Mouse (Mus musculus): ENCODE data around the gene Phldb2. TPM values are rescaled to one million over a fixed set of nuclear protein-coding genes. Genes with fewer than 3 reads are reported as not detected.
A peak's percentile ranks its signal among the peaks of the same experiment; 100 is the strongest.

Gene Phldb2
- polyA plus RNA-seq, 1 experiment from 2014 or later = 7.2 TPM

- H3K4me1 ChIP-seq (replicated peaks) = 0 out of 2 replicates have a peak, but pooled peaks cover 3% of the 10 kb centered on the region
- no peaks in the 10 kb centered on the region for H3K36me3 ChIP-seq
- H3K4me2 ChIP-seq = no peak overlapping the region
- ATAC-seq (ENCODE audit: low FRiP score, low read depth) = no peak
- H3K9ac ChIP-seq = no peak overlapping the region
- H3K27ac ChIP-seq (replicated peaks) = no peak overlapping the region
- H3K4me3 ChIP-seq = no peak overlapping the region
- no peaks in the 10 kb centered on the region for H3K27me3 ChIP-seq
- H3K9me3 ChIP-seq = no peaks in the 10 kb centered on the region
- 42% methylated on average over 4 of the region's 4 CpGs for WGBS
Measured at GRCm38 (mm10) chr16:45767434-45767833, 186.0 kb downstream of the Phldb2 start.

GRCm38 (mm10) chr16:45765801-45766494 is 187.4 kb downstream of the Phldb2 start:
- Histone ChIP-seq H3K36me3 (no peaks in the 10 kb centered on the region), H3K9me3 (no peaks in the 10 kb centered on the region), H3K9ac (no peak overlapping the region), H3K4me2 (no peak overlapping the region), H3K4me1 (replicated peaks) (0 out of 2 replicates have a peak, but pooled peaks cover 3% of the 10 kb centered on the region), H3K27me3 (no peaks in the 10 kb centered on the region), H3K27ac (replicated peaks) (no peak overlapping the region), H3K4me3 (no peak overlapping the region)
- ATAC-seq (ENCODE audit: low FRiP score, low read depth) = no peak
- WGBS = 89% methylated on average over 7 of the region's 7 CpGs

GRCm38 (mm10) chr16:45765102-45765501 is 188.3 kb downstream of the Phldb2 start:
- Histone ChIP-seq H3K4me2 (no peak overlapping the region), H3K9ac (no peak overlapping the region), H3K27me3 (no peaks in the 10 kb centered on the region), H3K27ac (replicated peaks) (no peak overlapping the region), H3K36me3 (no peaks in the 10 kb centered on the region), H3K9me3 (no peaks in the 10 kb centered on the region), H3K4me3 (no peak overlapping the region), H3K4me1 (replicated peaks) (0 out of 2 replicates have a peak, but pooled peaks cover 3% of the 10 kb centered on the region)
- 95% methylated on average over 3 of the region's 3 CpGs for WGBS
- ATAC-seq (ENCODE audit: low FRiP score, low read depth) = no peak

- Histone ChIP-seq H3K4me3 (no peak overlapping the region), H3K36me3 (no peaks in the 10 kb centered on the region), H3K4me1 (replicated peaks) (0 out of 2 replicates have a peak, but pooled peaks cover 3% of the 10 kb centered on the region), H3K9ac (no peak overlapping the region), H3K27me3 (no peaks in the 10 kb centered on the region), H3K27ac (replicated peaks) (no peak overlapping the region), H3K9me3 (no peaks in the 10 kb centered on the region), H3K4me2 (no peak overlapping the region)
- 81% methylated on average over 13 of the region's 13 CpGs for WGBS
- ATAC-seq (ENCODE audit: low FRiP score, low read depth) = no peak
Measured at GRCm38 (mm10) chr16:45762859-45763505, 190.4 kb downstream of the Phldb2 start.

- Histone ChIP-seq H3K27ac (replicated peaks) (no peak overlapping the region), H3K4me2 (no peak overlapping the region), H3K4me3 (no peak overlapping the region), H3K9ac (no peak overlapping the region), H3K4me1 (replicated peaks) (no peaks in the 10 kb centered on the region), H3K27me3 (no peaks in the 10 kb centered on the region), H3K9me3 (no peaks in the 10 kb centered on the region), H3K36me3 (no peaks in the 10 kb centered on the region)
- 90% methylated on average over 1 of the region's 1 CpGs for WGBS
- ATAC-seq (ENCODE audit: low FRiP score, low read depth) = no peak
Measured at GRCm38 (mm10) chr16:45761425-45761824, 192.0 kb downstream of the Phldb2 start.

- Histone ChIP-seq H3K27me3 (no peaks in the 10 kb centered on the region), H3K4me2 (no peak overlapping the region), H3K36me3 (no peaks in the 10 kb centered on the region), H3K27ac (replicated peaks) (no peak overlapping the region), H3K4me1 (replicated peaks) (no peaks in the 10 kb centered on the region), H3K4me3 (no peak overlapping the region), H3K9ac (no peak overlapping the region), H3K9me3 (no peaks in the 10 kb centered on the region)
- WGBS = 85% methylated on average over 9 of the region's 9 CpGs
- no peak for ATAC-seq (ENCODE audit: low FRiP score, low read depth)
Measured at GRCm38 (mm10) chr16:45758726-45759269, 194.6 kb downstream of the Phldb2 start.

GRCm38 (mm10) chr16:45757421-45758078 is 195.8 kb downstream of the Phldb2 start:
- 0 out of 2 replicates have a peak overlapping the region, but pooled peaks have one; percentile 34 for H3K27ac ChIP-seq (replicated peaks)
- H3K36me3 ChIP-seq = no peaks in the 10 kb centered on the region

GRCm38 (mm10) chr16:45756855-45757254 is 196.5 kb downstream of the Phldb2 start:
- Histone ChIP-seq H3K36me3 (no peaks in the 10 kb centered on the region), H3K4me1 (replicated peaks) (no peaks in the 10 kb centered on the region), H3K9ac (no peak overlapping the region), H3K27ac (replicated peaks) (no peak overlapping the region), H3K9me3 (no peaks in the 10 kb centered on the region), H3K27me3 (no peaks in the 10 kb centered on the region), H3K4me3 (no peak overlapping the region), H3K4me2 (no peak overlapping the region)
- ATAC-seq (ENCODE audit: low FRiP score, low read depth) = peak; percentile 85
- WGBS = 46% methylated on average over 9 of the region's 9 CpGs

More at GRCm38 (mm10) chr16:45757421-45758078, 195.8 kb downstream of the Phldb2 start:
- peak; percentile 63; the same call in 1 of the 2 replicates for ATAC-seq (ENCODE audit: low FRiP score, low read depth)
- no peak overlapping the region for H3K9ac ChIP-seq
- no peak overlapping the region for H3K4me3 ChIP-seq
- H3K4me1 ChIP-seq (replicated peaks) = no peaks in the 10 kb centered on the region
- H3K9me3 ChIP-seq = no peaks in the 10 kb centered on the region
- 89% methylated on average over 12 of the region's 12 CpGs for WGBS
- no peak overlapping the region for H3K4me2 ChIP-seq
- no peaks in the 10 kb centered on the region for H3K27me3 ChIP-seq

GRCm38 (mm10) chr16:45743591-45744144 is 209.7 kb downstream of the Phldb2 start:
- Histone ChIP-seq H3K4me1 (replicated peaks) (peaks cover 23% of the 10 kb centered on the region), H3K4me2 (peak overlapping the region; percentile 67), H3K9ac (peak overlapping the region; percentile 51; the same call in 1 of the 2 replicates), H3K27ac (replicated peaks) (peak overlapping the region; percentile 91), H3K36me3 (no peaks in the 10 kb centered on the region), H3K4me3 (peak overlapping the region; percentile 65), H3K27me3 (no peaks in the 10 kb centered on the region), H3K9me3 (no peaks in the 10 kb centered on the region)
- 63% methylated on average over 4 of the region's 4 CpGs for WGBS
- no peak for ATAC-seq (ENCODE audit: low FRiP score, low read depth)

GRCm38 (mm10) chr16:45742615-45743476 is 210.6 kb downstream of the Phldb2 start, which contains the start of gene Abhd10:
Gene Abhd10, minus strand, starts transcription at chr16:45742955.
- 1% methylated on average over 51 of the region's 51 CpGs for WGBS
- Histone ChIP-seq H3K4me3 (peak within 1 kb of the TSS; percentile 65), H3K27ac (replicated peaks) (peak within 1 kb of the TSS; percentile 91), H3K4me1 (replicated peaks) (peaks cover 23% of the 10 kb centered on the region), H3K27me3 (no peaks in the 10 kb centered on the region), H3K9ac (peak within 1 kb of the TSS; percentile 76), H3K36me3 (no peaks in the 10 kb centered on the region), H3K4me2 (peak within 1 kb of the TSS; percentile 67), H3K9me3 (no peaks in the 10 kb centered on the region)
- ATAC-seq (ENCODE audit: low FRiP score, low read depth) = peak; percentile 98

- H3K4me3 ChIP-seq = no peak overlapping the region
- H3K4me2 ChIP-seq = no peak overlapping the region
- no peak overlapping the region for H3K9ac ChIP-seq
- ATAC-seq (ENCODE audit: low FRiP score, low read depth) = no peak
- no peaks in the 10 kb centered on the region for H3K27me3 ChIP-seq
- H3K36me3 ChIP-seq = peaks cover 36% of the 10 kb centered on the region
- H3K4me1 ChIP-seq (replicated peaks) = peaks cover 13% of the 10 kb centered on the region
- H3K27ac ChIP-seq (replicated peaks) = no peak overlapping the region
- 90% methylated on average over 8 of the region's 8 CpGs for WGBS
- H3K9me3 ChIP-seq = no peaks in the 10 kb centered on the region
Measured at GRCm38 (mm10) chr16:45737880-45738279, 215.5 kb downstream of the Phldb2 start.
